In genomic region chrX:77548951-77549350, GRCm38 (mm10) we compare ENCODE assay signal across 9 mouse cellular contexts. TPM values are rescaled to one million over a fixed set of nuclear protein-coding genes. Genes with fewer than 3 reads are reported as not detected.
DNase-seq lines count a peak whose midpoint lies in the region; ATAC-seq lines count a peak whose summit lies in the region.
"Had no signal": no experiment of that assay in that cellular context is flagged by ENCODE, and none has a peak within 500 bp of the region (broad histone marks: within the 10 kb centered on the region; RNA-seq: fewer than 3 reads in every experiment).

No protein-coding gene starts in this region.

- H3K4me1 ChIP-seq in heart, embryonic 10.5 days = peaks cover 3% of the 10 kb centered on the region; the same call in 1 of the 2 replicates
- H3K4me1 ChIP-seq in midbrain, embryonic 13.5 days (replicated peaks) = no peaks in the 10 kb centered on the region

- H3K27ac ChIP-seq in heart, embryonic 10.5 days = no peak overlapping the region
- H3K27ac ChIP-seq in midbrain, embryonic 13.5 days = no peak overlapping the region

- WGBS in heart, embryonic 10.5 days = 80% methylated on average over 1 of the region's 1 CpGs
- 93% methylated on average over 1 of the region's 1 CpGs for WGBS in midbrain, embryonic 13.5 days

- H3K9me3 ChIP-seq in heart, embryonic 10.5 days = no peaks in the 10 kb centered on the region
- H3K9me3 ChIP-seq in midbrain, embryonic 13.5 days = no peaks in the 10 kb centered on the region

- H3K27me3 ChIP-seq in heart, embryonic 10.5 days (ENCODE audit: insufficient read depth, poor library complexity, severe bottlenecking) = no peaks in the 10 kb centered on the region
- H3K27me3 ChIP-seq in midbrain, embryonic 13.5 days = no peaks in the 10 kb centered on the region

- H3K9ac ChIP-seq in midbrain, embryonic 13.5 days (replicated peaks) = no peak overlapping the region

- H3K36me3 ChIP-seq in heart, embryonic 10.5 days = no peaks in the 10 kb centered on the region; the same call in 1 of the 2 replicates
- no peaks in the 10 kb centered on the region for H3K36me3 ChIP-seq in midbrain, embryonic 13.5 days

- no peak overlapping the region for H3K4me2 ChIP-seq in midbrain, embryonic 13.5 days (replicated peaks)
- H3K4me2 ChIP-seq: midbrain, embryonic 11.5 days had no signal

- no peak overlapping the region for H3K4me3 ChIP-seq in heart, embryonic 10.5 days
- H3K4me3 ChIP-seq in midbrain, embryonic 13.5 days (replicated peaks) = no peak overlapping the region

- DNase-seq in heart, adult 11 months = peak; percentile 96
- DNase-seq in heart, embryonic 10.5 days (ENCODE audit: low spot score) = no peak
- peak; percentile 7 for DNase-seq in urinary bladder, postnatal 25 days (ENCODE audit: low spot score)
- DNase-seq in urinary bladder, postnatal 10 days (ENCODE audit: low spot score) = no peak
- DNase-seq in heart, postnatal 4 days = peak; percentile 21
- no peak for DNase-seq in embryo, embryonic 11 days

- no peak for ATAC-seq in midbrain, embryonic 13.5 days
- no peak for ATAC-seq in megakaryocyte-erythroid progenitor cell, adult 5-6 weeks (replicated peaks; ENCODE audit: low FRiP score, low TSS enrichment, poor library complexity, severe bottlenecking)

RNA-seq across cellular contexts. Expression of gene Tbl1x, which starts 38.1 kb away (rescaled TPM):
- 59.9 and 66.6 TPM in 2 replicates for polyA plus RNA-seq in heart, embryonic 10.5 days (2016; fragmentation: Nextera tagmentation; extraction: Ambion mirVana)
- total RNA-seq in heart, postnatal 4 days (2021) = 10 to 100 TPM; 75.2 to 75.9 TPM
- 46.9 and 49.6 TPM in 2 replicates for polyA plus RNA-seq in midbrain, embryonic 13.5 days (2015; fragmentation: Nextera tagmentation; extraction: Ambion mirVana)
- total RNA-seq in megakaryocyte-erythroid progenitor cell, adult 5-6 weeks (2014; fragmentation: Nextera tagmentation) = 46.7 and 50.3 TPM in 2 replicates
- 36.5 and 43.7 TPM in 2 replicates for total RNA-seq in megakaryocyte-erythroid progenitor cell, adult 5-6 weeks (2017)

Comparison
In these comparisons a context has a peak if more than half of its experiments do, and no peak if none do; other contexts are left out.
1. DNase-seq: peak in heart, adult 11 months (single experiment), urinary bladder, postnatal 25 days (single experiment) and heart, postnatal 4 days (single experiment); none in heart, embryonic 10.5 days (single experiment), urinary bladder, postnatal 10 days (single experiment) and embryo, embryonic 11 days (single experiment).